Mouse (Mus musculus) embryonic fibroblast, embryonic 13.5 days (primary cell): ENCODE results near the gene Mrpl48.

Source experiments
- CTCF ChIP-seq: IDR thresholded peaks from 2 replicates; pipeline ENCODE4 v1.5.1; 2011; ENCODE audit warnings: mild to moderate bottlenecking, control low read depth, low read length, moderate library complexity, borderline replicate concordance; ENCODE audit not compliant: insufficient read depth
- POLR2A ChIP-seq: IDR thresholded peaks from 2 replicates; pipeline ENCODE4 v1.6.1; 2011; ENCODE audit warnings: low read depth, mild to moderate bottlenecking, control low read depth, low read length, moderate library complexity

GRCm38 (mm10) chr7:100578794-100579193, 29.3 kb downstream of the Mrpl48 start:
- TF ChIP-seq CTCF: no peak
- no peak for TF ChIP-seq POLR2A
